Mouse (Mus musculus) neural tube, embryonic 10.5 days (tissue): Measurements from ENCODE around the gene Clstn3.
"Not testable (repeated sequence)": the region's sequence is repeated elsewhere in the genome, so short reads cannot be mapped to it uniquely, and the experiment has no call there.

Source experiments
- DNase-seq: peaks from one replicate; pipeline ENCODE4 v3.0.0-alpha.2; 2017; ENCODE audit warnings: low spot score; ENCODE audit errors: extremely low spot score

The Clstn3 gene

GRCm38 (mm10) chr6:124448959-124449667 lies 15.5 kb downstream of the Clstn3 start:
- no peak for DNase-seq

GRCm38 (mm10) chr6:124448186-124448852 lies 16.3 kb downstream of the Clstn3 start:
- no peak for DNase-seq

- DNase-seq = no peak
Measured at GRCm38 (mm10) chr6:124447356-124447755, 17.2 kb downstream of the Clstn3 start.

GRCm38 (mm10) chr6:124446459-124446858 lies 18.1 kb downstream of the Clstn3 start:
- no peak for DNase-seq

- no peak for DNase-seq
Measured at GRCm38 (mm10) chr6:124446024-124446423, 18.6 kb downstream of the Clstn3 start.

GRCm38 (mm10) chr6:124443338-124443737 lies 21.3 kb downstream of the Clstn3 start:
- no peak for DNase-seq

- DNase-seq = no peak
Measured at GRCm38 (mm10) chr6:124436245-124436644, 28.3 kb downstream of the Clstn3 start.

- no peak for DNase-seq
Measured at GRCm38 (mm10) chr6:124435173-124435572, 29.4 kb downstream of the Clstn3 start.

GRCm38 (mm10) chr6:124433688-124434324 lies 30.8 kb downstream of the Clstn3 start:
- no peak for DNase-seq

- DNase-seq = no peak
Measured at GRCm38 (mm10) chr6:124430784-124431495, 33.7 kb downstream of the Clstn3 start.

GRCm38 (mm10) chr6:124430379-124430778 lies 34.2 kb downstream of the Clstn3 start:
- DNase-seq = no peak

GRCm38 (mm10) chr6:124427791-124428576 lies 36.6 kb downstream of the Clstn3 start:
- no peak for DNase-seq

- no peak for DNase-seq
Measured at GRCm38 (mm10) chr6:124427289-124427688, 37.3 kb downstream of the Clstn3 start.

- DNase-seq = no peak
Measured at GRCm38 (mm10) chr6:124426604-124427003, 38.0 kb downstream of the Clstn3 start.

- DNase-seq = no peak
Measured at GRCm38 (mm10) chr6:124425523-124425922, 39.1 kb downstream of the Clstn3 start.

GRCm38 (mm10) chr6:124425042-124425441 lies 39.6 kb downstream of the Clstn3 start:
- not testable (repeated sequence) for DNase-seq

- no peak for DNase-seq
Measured at GRCm38 (mm10) chr6:124424068-124424498, 40.5 kb downstream of the Clstn3 start.

GRCm38 (mm10) chr6:124418686-124419085 lies 45.9 kb downstream of the Clstn3 start:
- DNase-seq = no peak

- peak; percentile 59 for DNase-seq
Measured at GRCm38 (mm10) chr6:124415347-124416088, 49.1 kb downstream of the Clstn3 start.

- DNase-seq = peak; percentile 87
Measured at GRCm38 (mm10) chr6:124414927-124415325, 49.7 kb downstream of the Clstn3 start, which contains the start of gene Pex5. Pex5 (minus strand) TSS chr6:124415067.
